Mouse (Mus musculus) kidney, embryonic 14.5 days (tissue): Measurements from ENCODE around the gene Tcf3. TPM values are rescaled to one million over a fixed set of nuclear protein-coding genes. Genes with fewer than 3 reads are reported as not detected.

Experiments used
- ATAC-seq: fragments of 200-750 bp; cut with Nextera tagmentation; 2 replicates; pipeline ENCODE4 v1.8.0; 2017; ENCODE audit warnings: moderate number of reproducible peaks, mild to moderate bottlenecking, moderate TSS enrichment, moderate library complexity; ENCODE audit not compliant: low FRiP score, low TSS enrichment
- H3K27ac ChIP-seq: fragments of 300-500 bp; sonication (generic); 2 replicates; pipeline ENCODE4 v1.5.1; 2014; ENCODE audit warnings: low read depth, mild to moderate bottlenecking, low read length, moderate library complexity, mixed read lengths
- H3K27me3 ChIP-seq: fragments of 300-500 bp; sonication (generic); 2 replicates; pipeline ENCODE4 v1.6.1; 2014; ENCODE audit warnings: mild to moderate bottlenecking, low read length; ENCODE audit not compliant: control insufficient read depth, insufficient read depth
- H3K36me3 ChIP-seq: fragments of 300-500 bp; sonication (generic); 2 replicates; pipeline ENCODE4 v1.6.1; 2014; ENCODE audit warnings: low read length, mixed read lengths; ENCODE audit not compliant: control insufficient read depth, insufficient read depth
- H3K4me1 ChIP-seq: fragments of 300-500 bp; sonication (generic); 2 replicates; pipeline ENCODE4 v1.6.1; 2014; ENCODE audit warnings: low read length, mixed read lengths; ENCODE audit not compliant: control insufficient read depth, insufficient read depth
- H3K4me2 ChIP-seq: fragments of 300-500 bp; sonication (generic); replicated peaks from 2 replicates; pipeline ENCODE4 v1.6.1; 2014; ENCODE audit warnings: low read depth, mild to moderate bottlenecking, low read length
- H3K4me3 ChIP-seq: fragments of 300-500 bp; sonication (generic); 2 replicates; pipeline ENCODE4 v1.5.1; 2014; ENCODE audit warnings: mild to moderate bottlenecking, low read length
- H3K9ac ChIP-seq: fragments of 300-500 bp; sonication (generic); 2 replicates; pipeline ENCODE4 v1.6.1; 2014; ENCODE audit warnings: low read depth, mild to moderate bottlenecking, low read length, moderate library complexity
- H3K9me3 ChIP-seq: fragments of 300-500 bp; sonication (generic); 2 replicates; pipeline ENCODE4 v1.6.1; 2016; ENCODE audit warnings: low read length; ENCODE audit not compliant: control insufficient read depth
- WGBS: fragments of 180-500 bp; shearing (Covaris S2); extraction: QIAGEN DNeasy Blood & Tissue Kit; methylation state at CpG from one replicate; pipeline ENCODE4 v1.1.7; 2014; 5-methylcytosine and 5-hydroxymethylcytosine counted together
- polyA plus RNA-seq: library from polyadenylated mRNA; unstranded; fragments of >200 nt; fragmentation: Nextera tagmentation; extraction: Ambion mirVana; gene quantifications from 2 replicates; pipeline ENCODE4 v1.2.1, GENCODE M21; 2014

Tcf3 gene
- polyA plus RNA-seq, 1 experiment from 2014 or later: 162 TPM

DNA sequence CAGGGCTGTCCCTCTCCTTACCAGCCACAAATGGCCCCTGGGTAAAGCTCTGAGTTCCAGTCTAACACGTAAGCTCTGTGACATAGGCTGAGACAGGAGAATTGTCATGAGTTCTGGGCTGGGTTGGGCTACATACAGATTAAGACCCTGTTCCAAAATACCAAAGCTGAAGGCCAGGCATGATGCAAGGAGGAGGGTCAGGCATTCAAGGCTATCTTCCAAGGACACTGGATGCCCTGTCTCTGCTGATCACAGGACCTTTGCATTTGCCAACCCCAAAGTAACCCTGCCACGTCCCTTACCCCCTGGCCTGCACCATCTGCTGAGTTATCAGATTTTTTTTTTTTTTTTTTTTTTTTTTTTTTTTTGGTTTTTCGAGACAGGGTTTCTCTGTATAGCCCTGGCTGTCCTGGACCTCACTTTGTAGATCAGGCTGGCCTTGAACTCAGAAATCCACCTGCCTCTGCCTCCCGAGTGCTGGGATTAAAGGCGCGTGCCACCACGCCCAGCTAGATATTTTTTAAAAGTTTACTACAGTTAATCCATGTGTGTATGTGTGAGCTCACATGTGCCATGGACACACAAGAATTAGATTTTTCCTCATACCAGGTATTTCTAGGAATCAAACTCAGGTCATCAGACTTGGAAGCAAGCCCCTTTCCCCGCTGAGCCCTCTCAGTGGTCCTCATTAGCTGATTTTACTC is 10.3 kb upstream of the Tcf3 start:
- Histone ChIP-seq H3K36me3 (no peaks in the 10 kb centered on the region), H3K9ac (no peak overlapping the region), H3K9me3 (no peaks in the 10 kb centered on the region), H3K4me3 (no peak overlapping the region), H3K27ac (no peak overlapping the region), H3K27me3 (peaks cover 8% of the 10 kb centered on the region), H3K4me1 (no peaks in the 10 kb centered on the region), H3K4me2 (no peak overlapping the region)
- ATAC-seq: no peak
- WGBS: 92% methylated on average over 7 of the region's 8 CpGs

DNA sequence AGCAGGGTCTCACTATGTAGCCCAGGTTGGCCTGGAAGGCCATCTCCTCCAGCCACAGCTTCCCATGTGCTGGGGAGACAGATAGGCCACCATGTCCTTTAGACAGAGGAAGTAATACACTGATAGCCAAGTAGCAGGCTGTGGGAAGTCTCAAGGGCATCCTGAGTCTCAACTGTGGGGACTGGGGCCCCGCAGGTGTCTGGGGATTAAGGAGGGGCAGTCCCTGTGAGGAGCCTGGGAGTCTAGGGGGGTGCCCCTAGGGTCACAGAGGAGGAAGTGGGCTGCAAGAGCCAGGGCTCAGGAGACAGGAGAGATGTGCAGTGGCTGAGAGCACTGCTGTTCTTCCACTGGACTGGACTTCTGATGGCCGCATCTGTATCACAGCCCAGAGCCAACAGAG is 9.5 kb upstream of the Tcf3 start:
- no peak overlapping the region for H3K27ac ChIP-seq
- no peaks in the 10 kb centered on the region for H3K36me3 ChIP-seq
- 67% methylated on average over 2 of the region's 2 CpGs for WGBS

DNA sequence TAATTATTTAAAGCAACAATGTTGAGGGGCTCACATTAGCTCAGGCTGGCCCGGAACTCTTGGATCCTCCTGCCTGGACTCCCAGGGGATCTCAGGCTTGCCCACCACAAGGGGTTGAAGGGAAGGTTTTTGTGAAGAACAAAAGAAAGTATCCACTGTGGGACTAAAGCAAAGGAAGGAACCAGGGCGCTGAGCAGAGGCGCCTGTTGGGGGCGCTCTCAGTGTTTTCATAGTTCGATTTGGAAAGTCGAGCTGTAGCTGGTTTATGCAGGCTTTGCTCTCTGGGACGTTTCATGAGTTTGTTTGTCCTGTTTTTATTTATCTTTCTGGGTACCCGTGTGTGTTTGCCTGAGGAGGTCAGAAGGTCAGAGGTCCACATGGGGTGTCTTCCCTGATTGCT is 8.2 kb upstream of the Tcf3 start:
- Histone ChIP-seq H3K4me1 (no peaks in the 10 kb centered on the region), H3K27me3 (peaks cover 8% of the 10 kb centered on the region), H3K36me3 (no peaks in the 10 kb centered on the region), H3K9ac (no peak overlapping the region), H3K27ac (no peak overlapping the region), H3K9me3 (no peaks in the 10 kb centered on the region), H3K4me2 (no peak overlapping the region), H3K4me3 (no peak overlapping the region)
- WGBS: 58% methylated on average over 8 of the region's 8 CpGs
- no peak for ATAC-seq

More for the DNA sequence above, 9.5 kb upstream of the Tcf3 start:
- Histone ChIP-seq H3K4me1 (no peaks in the 10 kb centered on the region), H3K4me3 (no peak overlapping the region), H3K4me2 (no peak overlapping the region), H3K27me3 (peaks cover 8% of the 10 kb centered on the region), H3K9ac (no peak overlapping the region), H3K9me3 (no peaks in the 10 kb centered on the region)
- no peak for ATAC-seq

DNA sequence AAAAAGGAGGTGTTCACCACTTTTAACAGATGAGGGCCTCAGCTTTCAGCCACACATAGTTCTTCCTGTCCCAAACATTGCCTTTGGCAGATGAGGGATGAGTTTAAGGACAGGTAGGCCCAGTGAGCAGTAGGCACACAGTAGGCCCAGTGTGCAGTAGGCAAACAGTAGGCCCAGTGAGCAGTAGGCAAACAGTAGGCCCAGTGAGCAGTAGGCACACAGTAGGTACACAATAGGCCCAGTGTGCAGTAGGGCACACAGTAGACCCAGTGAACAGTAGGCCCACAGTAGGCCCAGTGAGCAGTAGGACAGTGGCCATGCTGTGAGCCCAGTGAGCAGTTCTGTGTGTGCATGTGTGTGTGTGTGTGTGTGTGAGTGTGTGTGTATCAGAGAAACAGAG is 6.6 kb upstream of the Tcf3 start:
- Histone ChIP-seq H3K4me3 (no peak overlapping the region), H3K27ac (no peak overlapping the region), H3K27me3 (0 out of 2 replicates have a peak, but pooled peaks cover 3% of the 10 kb centered on the region), H3K4me2 (no peak overlapping the region), H3K36me3 (no peaks in the 10 kb centered on the region), H3K4me1 (0 out of 2 replicates have a peak, but pooled peaks cover 4% of the 10 kb centered on the region), H3K9ac (no peak overlapping the region), H3K9me3 (no peaks in the 10 kb centered on the region)
- ATAC-seq: no peak

DNA sequence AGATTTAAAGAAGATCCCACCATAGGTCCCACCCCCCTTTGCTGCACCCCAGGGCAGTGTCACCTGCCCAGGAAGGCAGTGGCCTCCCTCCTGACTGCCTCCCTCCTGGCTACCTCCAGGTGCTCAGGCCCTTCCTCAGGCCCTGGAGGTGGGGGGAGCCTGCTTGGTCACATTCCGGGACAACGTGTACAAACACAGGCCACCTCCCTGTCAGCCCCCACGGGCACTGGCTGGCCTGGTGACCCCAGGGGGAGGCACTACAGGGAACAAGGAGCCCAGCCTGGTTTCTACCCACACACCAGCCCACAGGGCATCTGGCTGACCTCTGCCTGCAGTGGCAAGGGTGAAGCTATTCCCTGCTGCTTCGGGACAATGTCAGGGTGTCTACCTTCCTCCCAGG is 4.5 kb upstream of the Tcf3 start:
- WGBS: 45% methylated on average over 4 of the region's 4 CpGs
- Histone ChIP-seq H3K9me3 (no peaks in the 10 kb centered on the region), H3K36me3 (no peaks in the 10 kb centered on the region), H3K4me2 (no peak overlapping the region), H3K4me3 (no peak overlapping the region), H3K4me1 (0 out of 2 replicates have a peak, but pooled peaks cover 4% of the 10 kb centered on the region), H3K27me3 (no peaks in the 10 kb centered on the region), H3K9ac (no peak overlapping the region), H3K27ac (no peak overlapping the region)
- no peak for ATAC-seq

- H3K4me1 ChIP-seq: peaks cover 12% of the 10 kb centered on the region
- H3K27me3 ChIP-seq: no peaks in the 10 kb centered on the region
- no peak overlapping the region for H3K27ac ChIP-seq
- no peak overlapping the region for H3K4me3 ChIP-seq
- no peak for ATAC-seq
- WGBS: 12% methylated on average over 9 of the region's 9 CpGs
- no peak overlapping the region for H3K4me2 ChIP-seq
- no peaks in the 10 kb centered on the region for H3K36me3 ChIP-seq
- 0 out of 2 replicates have a peak overlapping the region, but pooled peaks have one; percentile 23 for H3K9ac ChIP-seq
- H3K9me3 ChIP-seq: no peaks in the 10 kb centered on the region
Observed at GRCm38 (mm10) chr10:80436276-80436675, 2.8 kb upstream of the Tcf3 start.

- peaks cover 1% of the 10 kb centered on the region; the same call in 1 of the 2 replicates for H3K36me3 ChIP-seq
- WGBS: 53% methylated on average over 7 of the region's 7 CpGs
- no peak for ATAC-seq
- H3K9me3 ChIP-seq: no peaks in the 10 kb centered on the region
- peak overlapping the region; percentile 23 for H3K9ac ChIP-seq
- no peak overlapping the region for H3K4me3 ChIP-seq
- peaks cover 17% of the 10 kb centered on the region for H3K4me1 ChIP-seq
- no peak overlapping the region for H3K27ac ChIP-seq
- H3K4me2 ChIP-seq: no peak overlapping the region
- no peaks in the 10 kb centered on the region for H3K27me3 ChIP-seq
Observed at GRCm38 (mm10) chr10:80435764-80436163, 2.3 kb upstream of the Tcf3 start.

GRCm38 (mm10) chr10:80434823-80435222 is 1.4 kb upstream of the Tcf3 start:
- Histone ChIP-seq H3K4me3 (no peak overlapping the region), H3K4me1 (peaks cover 25% of the 10 kb centered on the region), H3K36me3 (peaks cover 11% of the 10 kb centered on the region), H3K27me3 (no peaks in the 10 kb centered on the region), H3K9me3 (no peaks in the 10 kb centered on the region), H3K4me2 (no peak overlapping the region), H3K9ac (no peak overlapping the region), H3K27ac (no peak overlapping the region)
- 77% methylated on average over 3 of the region's 3 CpGs for WGBS
- no peak for ATAC-seq

- H3K27me3 ChIP-seq: no peaks in the 10 kb centered on the region
- peak overlapping the region; percentile 98; the same call in 1 of the 2 replicates for H3K4me3 ChIP-seq
- no peak for ATAC-seq
- H3K36me3 ChIP-seq: peaks cover 17% of the 10 kb centered on the region
- H3K9ac ChIP-seq: no peak overlapping the region
- peak overlapping the region; percentile 9; the same call in 1 of the 2 replicates for H3K4me2 ChIP-seq
- 13% methylated on average over 8 of the region's 8 CpGs for WGBS
- H3K4me1 ChIP-seq: peaks cover 28% of the 10 kb centered on the region
- no peaks in the 10 kb centered on the region for H3K9me3 ChIP-seq
- no peak overlapping the region for H3K27ac ChIP-seq
Observed at GRCm38 (mm10) chr10:80434233-80434592, 766 bp upstream of the Tcf3 start.
